Mouse (Mus musculus): ENCODE results near the gene Creg2.
"Not testable (repeated sequence)": the region's sequence is repeated elsewhere in the genome, so short reads cannot be mapped to it uniquely, and the experiment has no call there.

DNA sequence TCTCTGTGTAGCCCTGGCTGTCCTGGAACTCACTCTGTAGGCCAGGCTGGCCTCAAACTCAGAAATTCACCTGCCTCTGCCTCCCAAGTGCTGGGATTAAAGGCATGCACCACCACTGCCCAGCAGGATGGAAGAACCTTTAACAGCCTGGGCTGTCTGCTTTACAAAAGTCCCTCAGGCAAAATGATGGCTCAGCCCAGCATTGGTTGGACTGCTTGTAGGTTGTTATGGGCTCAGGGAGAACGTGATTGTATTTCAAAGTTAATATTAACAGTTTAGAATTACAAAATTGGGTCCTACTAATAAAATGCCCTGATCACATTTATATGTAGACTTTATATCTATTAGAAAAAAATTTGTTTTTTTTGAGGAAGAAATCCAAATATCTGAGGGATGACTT lies 59.7 kb downstream of the Creg2 start:
- TF ChIP-seq POLR2A (IDR thresholded peaks at IDR 0.05; ENCODE audit: low read depth, low read length); CTCF (IDR thresholded peaks at IDR 0.05; ENCODE audit: borderline replicate concordance, insufficient read depth, low read length): not testable (repeated sequence)

Data from embryonic fibroblast, embryonic 13.5 days (primary cell).